Mouse (Mus musculus): ENCODE measurements around the gene Zbtb32.

GRCm38 (mm10) chr7:30566033-30566432, 32.7 kb downstream of the Zbtb32 start:
- TF ChIP-seq CHD2 (IDR thresholded peaks at IDR 0.05; ENCODE audit: low read length) = no peak
- TF ChIP-seq POLR2A (IDR thresholded peaks at IDR 0.05; ENCODE audit: control insufficient read depth in 1 of 2, insufficient read depth in 1 of 2, low read depth in 1 of 2, low read length in 2 of 2, poor library complexity in 1 of 2) = no peak
- no peak for TF ChIP-seq ZC3H11A (IDR thresholded peaks at IDR 0.05; ENCODE audit: low read depth, low read length)
